Mouse (Mus musculus) limb, embryonic 11.5 days (tissue): ENCODE data around the gene Slc34a2. TPM values are rescaled to one million over a fixed set of nuclear protein-coding genes. Genes with fewer than 3 reads are reported as not detected.

Experiments used
- ATAC-seq: fragments of 200-750 bp; cut with Nextera tagmentation; 2 replicates; pipeline ENCODE4 v1.8.0; 2017; ENCODE audit warnings: low read depth; ENCODE audit not compliant: insufficient number of reproducible peaks, low FRiP score, low TSS enrichment
- DNase-seq: peaks from one replicate; pipeline ENCODE4 v3.0.0-alpha.2; 2015; ENCODE audit warnings: low spot score
- H3K27ac ChIP-seq: fragments of 300-500 bp; sonication (generic); replicated peaks from 2 replicates; pipeline ENCODE4 v1.5.1; 2014; ENCODE audit warnings: low read depth, mild to moderate bottlenecking, low read length
- H3K27me3 ChIP-seq: fragments of 300-500 bp; sonication (generic); 2 replicates; pipeline ENCODE4 v1.6.1; 2014; ENCODE audit warnings: mild to moderate bottlenecking, low read length, mixed read lengths; ENCODE audit not compliant: control insufficient read depth, insufficient read depth
- H3K36me3 ChIP-seq: fragments of 300-500 bp; sonication (generic); 2 replicates; pipeline ENCODE4 v1.6.1; 2014; ENCODE audit warnings: mild to moderate bottlenecking, low read length, moderate library complexity, mixed read lengths; ENCODE audit not compliant: control insufficient read depth, insufficient read depth
- H3K4me1 ChIP-seq: fragments of 300-500 bp; sonication (generic); 2 replicates; pipeline ENCODE4 v1.6.1; 2014; ENCODE audit warnings: low read length, mixed read lengths; ENCODE audit not compliant: control insufficient read depth, insufficient read depth
- H3K4me2 ChIP-seq: fragments of 300-500 bp; sonication (generic); 2 replicates; pipeline ENCODE4 v1.6.1; 2014; ENCODE audit warnings: low read depth, mild to moderate bottlenecking, moderate library complexity; ENCODE audit not compliant: severe bottlenecking
- H3K4me3 ChIP-seq: fragments of 300-500 bp; sonication (generic); 2 replicates; pipeline ENCODE4 v1.5.1; 2014; ENCODE audit warnings: low read depth, low read length
- H3K9ac ChIP-seq: fragments of 300-500 bp; sonication (generic); 2 replicates; pipeline ENCODE4 v1.6.1; 2014; ENCODE audit warnings: mild to moderate bottlenecking, low read length
- H3K9me3 ChIP-seq: fragments of 300-500 bp; sonication (generic); 2 replicates; pipeline ENCODE4 v1.6.1; 2016; ENCODE audit warnings: low read length; ENCODE audit not compliant: control insufficient read depth
- WGBS: fragments of 180-500 bp; shearing (Covaris S2); extraction: QIAGEN DNeasy Blood & Tissue Kit; methylation state at CpG from one replicate; pipeline ENCODE4 v1.1.7; 2014; 5-methylcytosine and 5-hydroxymethylcytosine counted together
- polyA plus RNA-seq: library from polyadenylated mRNA; unstranded; fragments of >200 nt; fragmentation: Nextera tagmentation; extraction: Ambion mirVana; gene quantifications from 2 replicates; pipeline ENCODE4 v1.2.1, GENCODE M21; 2014

Gene Slc34a2
- polyA plus RNA-seq, 1 experiment from 2014 or later, result not detected

- Histone ChIP-seq H3K4me3 (no peak overlapping the region), H3K4me1 (no peaks in the 10 kb centered on the region), H3K9me3 (no peaks in the 10 kb centered on the region), H3K27me3 (peaks cover 3% of the 10 kb centered on the region), H3K9ac (no peak overlapping the region), H3K27ac (no peak overlapping the region), H3K36me3 (no peaks in the 10 kb centered on the region), H3K4me2 (no peak overlapping the region)
- 38% methylated on average over 1 of the region's 1 CpGs for WGBS
- DNase-seq (no peak), ATAC-seq (no peak)
Measured at GRCm38 (mm10) chr5:53043716-53044115, 5.8 kb downstream of the Slc34a2 start.

- no peak overlapping the region for H3K4me3 ChIP-seq
- H3K4me1 ChIP-seq, result no peaks in the 10 kb centered on the region
- peaks cover 16% of the 10 kb centered on the region for H3K27me3 ChIP-seq
- no peak overlapping the region for H3K4me2 ChIP-seq
- DNase-seq, result peak; percentile 24
- H3K9ac ChIP-seq, result no peak overlapping the region
- no peak for ATAC-seq
- no peaks in the 10 kb centered on the region for H3K9me3 ChIP-seq
- WGBS, result 11% methylated on average over 6 of the region's 6 CpGs
- no peaks in the 10 kb centered on the region for H3K36me3 ChIP-seq
- no peak overlapping the region for H3K27ac ChIP-seq
Measured at GRCm38 (mm10) chr5:53047951-53048350, 10.1 kb downstream of the Slc34a2 start.

- ATAC-seq (no peak), DNase-seq (no peak)
- Histone ChIP-seq H3K4me1 (no peaks in the 10 kb centered on the region), H3K9me3 (no peaks in the 10 kb centered on the region), H3K27ac (no peak overlapping the region), H3K4me3 (peak overlapping the region; percentile 26; the same call in 1 of the 2 replicates), H3K36me3 (no peaks in the 10 kb centered on the region), H3K27me3 (peaks cover 16% of the 10 kb centered on the region), H3K4me2 (peak overlapping the region; percentile 50), H3K9ac (no peak overlapping the region; the same call in 1 of the 2 replicates)
- WGBS, result 34% methylated on average over 4 of the region's 4 CpGs
Measured at GRCm38 (mm10) chr5:53048599-53048998, 10.7 kb downstream of the Slc34a2 start.

- Histone ChIP-seq H3K36me3 (no peaks in the 10 kb centered on the region), H3K27me3 (peaks cover 16% of the 10 kb centered on the region), H3K4me2 (peak overlapping the region; percentile 50), H3K27ac (no peak overlapping the region), H3K9ac (peak overlapping the region; percentile 27; the same call in 1 of the 2 replicates), H3K9me3 (no peaks in the 10 kb centered on the region), H3K4me3 (peak overlapping the region; percentile 26), H3K4me1 (no peaks in the 10 kb centered on the region)
- WGBS, result 1% methylated on average over 39 of the region's 39 CpGs
- DNase-seq (peak; percentile 56), ATAC-seq (peak; percentile 44; the same call in 1 of the 2 replicates)
Measured at GRCm38 (mm10) chr5:53049046-53049445, 11.2 kb downstream of the Slc34a2 start.

GRCm38 (mm10) chr5:53050963-53051362 is 13.1 kb downstream of the Slc34a2 start:
- Histone ChIP-seq H3K9me3 (no peaks in the 10 kb centered on the region), H3K4me1 (no peaks in the 10 kb centered on the region), H3K27ac (no peak overlapping the region), H3K27me3 (peaks cover 16% of the 10 kb centered on the region), H3K4me3 (no peak overlapping the region), H3K36me3 (no peaks in the 10 kb centered on the region), H3K4me2 (no peak overlapping the region), H3K9ac (no peak overlapping the region)
- WGBS, result 43% methylated on average over 1 of the region's 1 CpGs
- ATAC-seq (no peak), DNase-seq (no peak)

GRCm38 (mm10) chr5:53053246-53053645 is 15.4 kb downstream of the Slc34a2 start:
- ATAC-seq (no peak), DNase-seq (no peak)
- Histone ChIP-seq H3K9me3 (no peaks in the 10 kb centered on the region), H3K27me3 (peaks cover 16% of the 10 kb centered on the region), H3K4me3 (no peak overlapping the region), H3K36me3 (no peaks in the 10 kb centered on the region), H3K4me1 (no peaks in the 10 kb centered on the region), H3K27ac (no peak overlapping the region), H3K9ac (no peak overlapping the region), H3K4me2 (no peak overlapping the region)
- 87% methylated on average over 2 of the region's 2 CpGs for WGBS

- H3K9me3 ChIP-seq, result no peaks in the 10 kb centered on the region
- H3K27me3 ChIP-seq, result no peaks in the 10 kb centered on the region
- no peak overlapping the region for H3K9ac ChIP-seq
- no peak overlapping the region for H3K4me2 ChIP-seq
- no peak for DNase-seq
- no peak for ATAC-seq
- no peaks in the 10 kb centered on the region for H3K36me3 ChIP-seq
- no peaks in the 10 kb centered on the region for H3K4me1 ChIP-seq
- no peak overlapping the region for H3K27ac ChIP-seq
- no peak overlapping the region for H3K4me3 ChIP-seq
- 95% methylated on average over 9 of the region's 9 CpGs for WGBS
Measured at GRCm38 (mm10) chr5:53061532-53062130, 23.8 kb downstream of the Slc34a2 start.

GRCm38 (mm10) chr5:53074553-53074952 is 36.7 kb downstream of the Slc34a2 start:
- ATAC-seq, result no peak
- no peak overlapping the region for H3K4me3 ChIP-seq
- no peaks in the 10 kb centered on the region for H3K4me1 ChIP-seq
- H3K36me3 ChIP-seq, result no peaks in the 10 kb centered on the region
- H3K9me3 ChIP-seq, result no peaks in the 10 kb centered on the region
- H3K4me2 ChIP-seq, result no peak overlapping the region
- DNase-seq, result no peak
- 65% methylated on average over 6 of the region's 6 CpGs for WGBS
- H3K9ac ChIP-seq, result no peak overlapping the region
- H3K27me3 ChIP-seq, result no peaks in the 10 kb centered on the region
- H3K27ac ChIP-seq, result no peak overlapping the region

- H3K4me2 ChIP-seq, result no peak overlapping the region
- DNase-seq (no peak), ATAC-seq (no peak)
- no peak overlapping the region for H3K9ac ChIP-seq
- H3K27me3 ChIP-seq, result no peaks in the 10 kb centered on the region
- H3K27ac ChIP-seq, result no peak overlapping the region
- no peaks in the 10 kb centered on the region for H3K4me1 ChIP-seq
- no peaks in the 10 kb centered on the region for H3K9me3 ChIP-seq
- no peak overlapping the region for H3K4me3 ChIP-seq
- WGBS, result 88% methylated on average over 4 of the region's 4 CpGs
- H3K36me3 ChIP-seq, result no peaks in the 10 kb centered on the region
Measured at GRCm38 (mm10) chr5:53078453-53078852, 40.6 kb downstream of the Slc34a2 start.
